Mouse (Mus musculus): ENCODE measurements around the gene Cbx2. TPM values are rescaled to one million over a fixed set of nuclear protein-coding genes. Genes with fewer than 3 reads are reported as not detected.

Cbx2 gene
- polyA plus RNA-seq, 1 experiment, result 2.9 TPM

DNA sequence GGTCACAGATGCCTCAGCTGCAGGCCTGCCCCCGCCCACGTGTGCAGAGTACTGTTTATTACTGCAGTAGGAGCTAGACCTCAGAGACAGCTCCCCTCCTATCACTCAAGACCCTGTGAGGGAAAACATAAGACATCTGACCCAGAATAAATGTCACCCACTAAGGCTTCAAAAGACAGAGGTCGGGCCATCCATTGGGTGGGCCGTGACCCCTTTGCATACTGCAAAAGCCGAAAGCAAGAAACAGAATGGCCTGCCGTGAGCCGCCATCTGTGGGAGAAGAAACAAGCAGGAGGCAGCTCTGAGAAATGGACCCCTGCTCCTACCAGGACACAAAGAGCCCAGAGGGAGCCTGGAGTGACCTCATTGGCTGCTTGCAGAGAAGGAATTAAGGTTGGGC is 5.3 kb upstream of the Cbx2 start:
- no peak for DNase-seq (ENCODE audit: low read depth)

DNA sequence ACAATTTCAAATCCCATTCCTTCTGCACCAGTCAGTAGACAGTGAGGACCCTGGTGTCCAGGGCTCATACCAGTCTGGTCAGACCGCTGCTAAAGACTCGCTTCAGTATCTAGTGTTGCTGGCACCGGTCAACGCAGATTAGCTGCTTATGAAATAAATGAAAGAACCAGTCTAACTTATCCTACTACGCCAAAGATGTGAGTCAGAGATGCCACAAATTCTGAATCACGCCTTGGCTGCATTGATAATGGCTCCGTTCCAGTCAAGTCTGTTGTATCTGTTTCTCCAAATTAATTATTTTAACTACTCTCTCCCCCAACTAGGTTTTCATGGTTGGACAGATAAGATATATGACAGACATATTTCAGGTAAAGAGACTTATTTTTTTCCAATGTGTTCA is 1.6 kb upstream of the Cbx2 start:
- DNase-seq (ENCODE audit: low read depth), result no peak

DNA sequence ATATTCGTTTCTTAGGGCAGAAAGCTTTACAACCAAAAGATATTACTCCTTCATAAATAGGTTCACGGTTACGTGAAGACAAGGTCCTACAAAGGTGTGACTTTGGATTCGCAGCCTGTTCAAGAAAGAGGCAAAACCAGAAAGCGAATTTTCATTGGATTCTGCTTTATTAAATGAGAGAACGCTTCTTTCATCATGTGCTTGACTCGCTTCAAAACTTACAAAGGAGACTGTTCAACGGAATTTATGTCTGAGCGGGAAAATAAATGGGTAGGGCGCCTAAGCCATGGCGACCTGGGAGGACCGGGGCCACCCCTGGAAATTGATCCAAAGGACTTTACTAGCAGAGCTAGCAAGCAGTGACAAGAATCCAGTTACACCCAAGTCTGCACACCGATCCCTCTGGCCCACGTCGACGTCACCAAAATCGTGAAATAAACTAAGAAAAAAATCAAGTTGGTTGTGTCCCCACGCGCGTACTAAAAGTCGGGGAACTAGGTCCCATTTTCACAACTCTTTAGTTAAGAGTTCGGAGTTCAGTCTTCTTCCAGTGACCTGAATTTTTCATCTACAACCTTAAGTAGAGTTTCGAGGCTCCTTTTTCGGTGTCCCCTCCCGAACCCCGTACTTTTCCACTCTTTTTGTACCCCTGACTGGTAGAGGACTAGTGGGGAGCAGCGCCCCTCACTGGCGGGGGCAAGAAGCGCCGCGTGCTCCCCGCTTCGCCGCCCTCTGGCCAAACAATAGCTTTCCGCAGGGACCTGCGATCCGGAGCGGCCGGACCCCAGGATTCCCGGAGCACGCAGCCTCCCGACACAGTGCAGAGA is 481 bp upstream of the Cbx2 start:
- DNase-seq (ENCODE audit: low read depth), result no peak

DNA sequence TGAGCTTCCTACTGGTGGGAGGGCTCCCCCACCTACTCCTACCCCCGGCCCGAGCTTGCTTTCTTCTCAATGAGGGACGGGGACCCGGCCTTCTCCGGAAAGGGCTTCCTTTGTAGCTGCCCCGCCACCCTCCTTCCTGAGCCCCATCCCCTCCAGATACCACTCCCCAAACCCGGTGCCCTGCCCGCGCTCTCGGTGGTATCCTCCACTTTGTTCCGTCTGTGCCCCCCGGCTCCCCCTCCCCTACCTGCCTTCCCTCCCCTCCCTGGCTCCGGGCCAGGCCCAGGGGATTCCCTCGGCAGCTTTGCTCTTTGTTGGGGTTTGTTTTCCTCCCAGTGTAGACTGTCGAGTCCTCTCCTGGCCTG is 836 bp downstream of the Cbx2 start:
- DNase-seq (ENCODE audit: low read depth), result no peak

- DNase-seq (ENCODE audit: low read depth), result no peak
Measured at GRCm38 (mm10) chr11:119024260-119024659, 1.5 kb downstream of the Cbx2 start.

GRCm38 (mm10) chr11:119026203-119026602 is 3.4 kb downstream of the Cbx2 start:
- DNase-seq (ENCODE audit: low read depth), result no peak

DNA sequence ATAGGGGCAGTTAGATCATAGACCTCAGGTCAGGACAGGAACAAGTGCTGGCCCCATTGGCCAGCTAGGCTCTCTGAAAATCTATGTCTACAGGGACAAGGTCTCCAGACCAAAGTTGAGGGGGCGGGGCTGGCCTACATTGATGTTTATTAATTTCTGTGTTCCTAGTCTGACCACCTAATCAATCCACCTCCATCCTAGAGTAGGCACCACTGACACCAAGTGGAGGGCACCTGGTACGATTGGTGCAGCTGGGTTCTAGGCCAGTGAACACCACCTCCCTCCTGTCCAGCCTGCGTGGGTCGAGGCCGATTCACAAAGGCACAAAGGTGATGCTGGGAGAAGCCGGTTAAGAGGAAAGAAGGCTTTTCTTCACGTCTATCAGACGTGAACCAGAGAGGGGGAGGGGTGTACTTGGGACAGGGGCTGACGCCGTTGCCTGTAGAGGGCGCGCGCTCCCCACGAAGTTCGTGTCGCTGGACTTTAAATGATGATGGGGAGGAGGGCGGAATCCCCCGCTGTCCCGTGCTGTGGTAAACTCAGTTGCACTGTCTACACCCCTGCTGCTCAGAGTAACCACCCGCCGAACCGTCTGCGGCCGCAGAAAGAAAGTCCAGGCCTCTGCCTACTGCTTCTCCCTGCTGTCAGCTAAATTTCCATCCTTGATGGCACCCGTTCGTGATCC is 11.3 kb downstream of the Cbx2 start:
- no peak for DNase-seq (ENCODE audit: low read depth)

- DNase-seq (ENCODE audit: low read depth), result no peak
Measured at GRCm38 (mm10) chr11:119034635-119035034, 11.9 kb downstream of the Cbx2 start.

DNA sequence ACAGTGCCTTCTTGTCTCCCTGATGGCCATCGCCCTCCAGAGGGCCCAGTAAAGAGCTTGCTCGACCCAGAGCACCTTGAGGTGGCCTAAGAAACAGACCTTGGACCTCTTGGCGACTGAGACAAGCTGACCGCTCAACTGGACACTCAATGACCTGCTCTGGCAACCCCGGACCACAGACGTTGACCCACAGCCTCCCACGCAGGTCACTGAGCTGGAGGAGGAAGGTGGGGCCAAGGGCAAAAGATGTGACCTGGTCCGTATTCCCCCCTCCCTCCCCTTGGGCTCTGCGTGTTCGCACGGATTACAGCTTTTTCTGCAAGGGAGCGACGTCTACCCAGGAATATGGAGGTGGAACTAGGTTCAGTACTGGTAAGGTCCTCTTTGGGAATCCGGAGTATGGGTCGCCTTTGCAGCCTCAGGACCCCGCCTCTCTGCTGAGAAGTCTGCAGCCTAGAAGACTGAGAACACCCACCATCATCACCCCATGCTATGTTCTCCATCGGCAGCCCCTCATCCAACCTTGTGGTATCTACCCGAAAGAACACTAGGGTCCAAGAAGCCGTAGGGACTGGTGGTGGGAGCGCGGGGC is 12.4 kb downstream of the Cbx2 start:
- DNase-seq (ENCODE audit: low read depth), result no peak

GRCm38 (mm10) chr11:119035686-119036165 is 13.0 kb downstream of the Cbx2 start:
- no peak for DNase-seq (ENCODE audit: low read depth)

- DNase-seq (ENCODE audit: low read depth), result no peak
Measured at GRCm38 (mm10) chr11:119036447-119036846, 13.7 kb downstream of the Cbx2 start.

GRCm38 (mm10) chr11:119036934-119037779 is 14.4 kb downstream of the Cbx2 start:
- no peak for DNase-seq (ENCODE audit: low read depth)

GRCm38 (mm10) chr11:119037780-119038401 is 15.1 kb downstream of the Cbx2 start:
- DNase-seq (ENCODE audit: low read depth), result no peak

DNA sequence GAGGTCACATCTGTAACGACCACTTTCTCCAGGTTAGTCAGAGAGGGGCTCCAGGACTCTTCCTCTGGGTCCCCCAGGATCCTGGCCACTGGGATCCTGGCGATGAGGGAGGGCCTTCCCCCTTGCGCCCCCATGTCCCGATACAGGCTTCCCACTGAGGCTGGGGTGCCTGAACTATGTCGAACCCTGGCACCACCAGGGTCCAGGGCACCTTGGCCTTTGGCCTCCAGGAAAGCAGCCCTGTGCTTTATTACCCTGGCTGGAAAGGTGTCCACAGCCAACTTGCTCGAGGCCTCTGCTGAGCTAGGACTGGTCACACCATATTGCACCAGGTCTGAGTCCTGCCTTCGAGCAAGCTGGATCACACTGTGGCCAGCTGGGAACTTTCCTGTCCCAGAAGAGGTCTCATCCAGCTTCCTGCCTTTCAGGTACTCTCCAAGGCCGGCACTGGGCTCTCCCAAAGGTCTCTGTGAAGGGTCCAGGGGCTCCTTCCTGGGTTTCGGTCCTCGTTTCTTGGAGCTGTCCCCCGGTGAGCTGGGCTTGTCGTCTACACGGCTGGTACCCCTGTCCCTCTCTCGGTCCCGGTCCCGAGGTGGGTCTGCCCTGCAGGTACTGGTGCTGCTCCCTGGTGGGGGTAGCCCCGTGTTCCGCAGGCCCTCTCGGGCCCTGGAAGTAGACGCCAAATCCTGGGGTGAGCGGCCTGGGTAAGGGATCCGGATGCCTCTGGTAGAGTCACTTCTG is 16.2 kb downstream of the Cbx2 start:
- no peak for DNase-seq (ENCODE audit: low read depth)

- DNase-seq (ENCODE audit: low read depth), result no peak
Measured at GRCm38 (mm10) chr11:119039732-119040512, 17.2 kb downstream of the Cbx2 start.

DNA sequence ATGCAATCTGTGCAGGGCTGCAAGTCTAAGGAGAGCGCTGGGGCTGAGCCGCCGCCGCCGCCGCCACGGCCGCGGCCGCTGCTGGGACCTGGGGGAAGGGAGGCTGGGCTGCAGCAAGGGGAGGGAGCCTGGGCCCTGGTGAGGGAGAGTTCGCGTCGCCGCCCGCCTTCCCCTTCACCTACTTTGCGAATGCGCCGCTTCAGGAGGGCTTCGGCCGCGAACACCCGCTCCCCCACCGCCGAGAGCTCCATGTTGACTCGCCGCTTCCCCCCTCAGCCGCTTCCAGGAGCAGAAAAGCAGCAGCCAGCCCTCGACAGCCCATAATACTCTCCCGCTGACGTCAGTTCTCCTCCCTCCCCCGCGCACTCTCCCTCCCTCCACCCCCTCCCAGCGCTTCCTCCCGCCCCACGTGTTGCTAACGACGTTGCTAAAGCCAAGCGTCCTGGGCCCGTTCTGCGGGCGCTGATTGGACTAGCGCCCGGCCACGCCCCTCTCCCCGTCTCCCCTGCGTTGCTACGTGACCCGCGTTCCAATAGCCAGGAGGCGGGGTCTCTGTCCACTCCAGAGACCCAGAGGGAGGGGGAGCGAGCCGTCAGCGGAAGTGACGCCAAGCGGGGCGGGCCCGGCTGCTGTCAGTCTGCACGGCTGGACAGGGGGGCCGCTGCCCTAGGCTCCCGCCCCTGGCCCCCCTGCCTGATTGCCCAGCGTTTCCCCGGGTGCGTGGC is 18.0 kb downstream of the Cbx2 start, which contains the start of gene Cbx8:
Cbx8 (minus strand) TSS at position 370 of the 725 bp plus-strand sequence.
- no peak for DNase-seq (ENCODE audit: low read depth)

- no peak for DNase-seq (ENCODE audit: low read depth)
Measured at GRCm38 (mm10) chr11:119041325-119041716, 18.6 kb downstream of the Cbx2 start.

- DNase-seq (ENCODE audit: low read depth), result no peak
Measured at GRCm38 (mm10) chr11:119041750-119042465, 19.1 kb downstream of the Cbx2 start.
